Mouse (Mus musculus) liver, postnatal 0 days (tissue): ENCODE data around the gene Wscd2.

Experiments
- CTCF ChIP-seq: sonication (generic); IDR thresholded peaks from 2 replicates; pipeline ENCODE4 v1.5.1; 2016; ENCODE audit warnings: antibody characterized with exemption, low read depth
- EP300 ChIP-seq: IDR thresholded peaks from 2 replicates; pipeline ENCODE4 v1.6.1; 2016; ENCODE audit warnings: antibody characterized with exemption, low read depth, mild to moderate bottlenecking

DNA sequence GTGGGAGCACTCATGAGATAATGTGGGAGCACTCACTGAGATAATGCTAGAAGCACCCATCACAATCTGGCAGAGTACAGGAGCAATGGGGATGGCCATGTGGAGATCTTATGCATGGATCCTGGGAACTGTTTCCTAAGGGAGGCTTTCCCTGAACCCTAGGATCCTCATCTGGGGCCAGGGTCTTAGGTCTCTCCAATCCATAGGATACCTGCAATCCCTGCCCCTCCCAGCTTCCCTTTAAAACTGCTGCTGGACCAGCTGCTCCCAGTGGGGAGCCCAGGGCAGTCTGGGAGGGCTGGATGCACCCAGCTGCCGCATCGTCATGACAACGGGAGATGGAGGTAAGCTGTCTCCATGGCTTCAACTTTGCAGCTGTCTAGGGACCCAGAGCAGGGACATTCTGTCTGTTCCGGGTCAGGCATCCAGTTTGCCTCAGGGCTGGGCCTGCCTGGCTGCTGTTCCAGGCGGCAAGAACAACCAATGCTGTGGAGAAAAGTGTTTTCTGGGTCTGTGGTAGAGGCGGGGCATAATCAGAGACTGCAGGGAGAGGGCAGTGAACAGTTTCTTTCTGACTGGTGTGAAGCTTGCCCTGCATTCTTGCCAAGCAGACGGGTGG lies 2.4 kb downstream of the Wscd2 start:
- TF ChIP-seq CTCF (no peak), EP300 (no peak)
